Mouse (Mus musculus) urinary bladder, postnatal 4 days (tissue): ENCODE data around the gene Mageb4.
"Not testable (repeated sequence)": the region's sequence is repeated elsewhere in the genome, so short reads cannot be mapped to it uniquely, and the experiment has no call there.

Source experiments
- DNase-seq, 2 experiments: peaks; one replicate each; pipeline ENCODE4 v3.0.0; 2021 to 2022; ENCODE audit warnings: low spot score in 2 of 2

Mageb4 gene

DNA sequence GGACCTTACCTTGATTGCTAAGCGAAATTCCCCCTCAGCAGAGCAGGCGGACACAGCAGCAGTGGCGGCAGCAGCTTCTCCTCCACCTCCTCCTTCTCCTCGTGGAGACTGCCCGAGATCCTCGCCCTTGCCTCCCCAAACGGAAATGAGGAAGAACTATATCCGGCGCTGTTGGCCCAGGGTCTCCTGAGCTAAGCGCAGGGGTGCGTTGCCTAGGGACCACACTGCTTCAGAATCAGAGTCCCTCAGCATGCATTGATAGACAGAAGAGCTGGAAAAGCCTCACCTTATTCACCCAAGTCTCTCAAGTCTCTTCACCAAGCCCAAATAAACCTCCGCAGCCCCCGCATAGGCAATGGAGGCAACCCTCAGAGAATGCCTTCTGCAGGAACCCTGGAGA lies at the start of gene Mageb4:
Gene Mageb4, minus strand, starts transcription at position 101 of the 400 bp plus-strand sequence.
- not testable (repeated sequence) for DNase-seq

DNA sequence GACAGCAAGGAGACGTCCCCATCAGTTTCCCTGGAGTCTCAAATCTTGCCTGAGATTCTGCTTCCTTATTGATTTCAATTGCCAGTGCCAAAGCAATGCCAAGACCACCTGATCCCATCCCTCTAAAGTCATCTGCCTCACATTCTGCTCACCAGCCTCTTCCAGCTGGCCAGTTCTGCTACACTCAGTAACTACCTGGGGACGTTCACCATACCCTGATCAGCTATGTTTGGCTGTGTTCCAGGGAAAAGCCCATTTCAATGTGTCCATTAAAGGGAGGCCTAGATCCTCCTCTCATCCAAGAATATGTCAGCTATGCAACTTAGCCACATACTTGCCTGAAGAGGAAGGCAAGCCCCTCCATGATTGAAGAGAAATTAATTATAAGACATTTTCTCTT lies 20.3 kb downstream of the Mageb4 start:
- not testable (repeated sequence) for DNase-seq

DNA sequence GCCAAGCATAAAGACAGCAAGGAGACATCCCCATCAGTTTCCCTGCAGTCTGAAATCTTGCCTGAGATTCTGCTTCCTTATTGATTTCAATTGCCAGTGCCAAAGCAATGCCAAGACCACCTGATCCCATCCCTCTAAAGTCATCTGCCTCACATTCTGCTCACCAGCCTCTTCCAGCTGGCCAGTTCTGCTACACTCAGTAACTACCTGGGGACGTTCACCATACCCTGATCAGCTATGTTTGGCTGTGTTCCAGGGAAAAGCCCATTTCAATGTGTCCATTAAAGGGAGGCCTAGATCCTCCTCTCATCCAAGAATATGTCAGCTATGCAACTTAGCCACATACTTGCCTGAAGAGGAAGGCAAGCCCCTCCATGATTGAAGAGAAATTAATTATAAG lies 58.9 kb downstream of the Mageb4 start:
- DNase-seq: not testable (repeated sequence)

DNA sequence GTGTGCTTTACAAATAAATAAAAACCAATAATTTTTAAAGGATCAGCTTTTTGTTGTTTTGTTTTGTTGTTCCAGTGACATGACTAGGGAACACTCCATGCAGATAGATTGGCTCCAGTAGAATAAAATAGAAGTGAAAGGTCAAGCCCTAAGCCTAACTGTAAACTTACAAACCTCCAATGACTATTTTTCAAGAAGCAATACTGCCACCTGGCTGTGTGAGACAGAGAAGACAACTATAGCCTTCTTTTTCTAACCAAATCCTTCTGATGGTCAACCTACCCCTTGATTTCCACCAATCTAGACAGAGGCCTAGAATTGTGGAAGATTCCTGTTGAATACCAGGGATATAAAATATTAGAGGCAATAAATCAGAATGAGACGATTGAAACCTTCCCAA lies 67.6 kb downstream of the Mageb4 start:
- no peak for DNase-seq
